In the genomic region with DNA sequence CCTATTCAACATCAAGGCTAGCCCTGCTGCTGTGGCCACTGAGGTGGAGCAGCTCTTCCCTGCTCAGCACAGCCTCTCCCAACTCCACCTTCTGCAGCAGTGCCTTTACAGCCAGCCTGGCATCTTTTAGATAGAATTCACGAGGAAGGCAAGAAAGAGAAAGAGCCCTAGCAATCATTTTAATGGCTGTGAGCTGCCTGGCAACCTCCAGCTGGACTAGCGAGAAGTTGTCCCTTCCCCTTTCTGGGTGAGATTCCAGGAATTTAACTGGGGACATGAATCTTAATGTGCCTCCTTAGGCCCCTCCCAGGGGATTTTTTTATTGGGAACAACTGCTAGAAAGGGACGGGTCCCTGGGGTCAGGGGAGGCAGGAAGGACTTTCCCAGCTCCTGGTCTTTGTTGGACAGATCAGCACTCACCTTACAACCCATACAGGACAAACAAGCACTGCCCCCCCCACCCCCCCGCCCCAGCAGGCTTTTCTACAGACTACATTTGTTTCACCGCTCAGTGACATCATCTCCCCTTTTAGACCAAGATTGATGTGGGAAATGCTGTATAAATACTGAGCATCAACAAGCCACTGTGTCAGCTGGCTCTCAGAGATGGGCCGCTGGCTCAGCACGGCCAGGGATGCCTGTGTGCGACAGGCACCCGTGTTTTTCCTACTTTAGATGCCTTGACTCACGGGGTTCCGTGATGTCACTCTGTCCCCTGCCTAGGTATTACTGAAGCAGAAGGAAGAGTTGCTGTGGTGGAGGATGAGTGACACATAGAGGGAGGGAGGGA, we compare ENCODE assay signal across 12 mouse cellular contexts. TPM values are rescaled to one million over a fixed set of nuclear protein-coding genes. Genes with fewer than 3 reads are reported as not detected.
A peak's percentile ranks its signal among the peaks of the same experiment; 100 is the strongest.
DNase-seq lines count a peak whose midpoint lies in the region; ATAC-seq lines count a peak whose summit lies in the region.
"Had no signal": no experiment of that assay in that cellular context is flagged by ENCODE, and none has a peak within 500 bp of the region (broad histone marks: within the 10 kb centered on the region; RNA-seq: fewer than 3 reads in every experiment).

No protein-coding gene starts in this region.

- no peak overlapping the region for H3K4me3 ChIP-seq in stomach, embryonic 15.5 days (replicated peaks)

- ATAC-seq in stomach, embryonic 15.5 days (ENCODE audit: insufficient read depth, low FRiP score, low read depth): 0 out of 2 replicates have a peak, but pooled peaks have one; percentile 22

- WGBS in stomach, embryonic 15.5 days: 30% methylated on average over 11 of the region's 11 CpGs

- no peaks in the 10 kb centered on the region for H3K9me3 ChIP-seq in stomach, embryonic 15.5 days

- H3K9ac ChIP-seq in stomach, embryonic 15.5 days: no peak overlapping the region

- no peak overlapping the region for H3K27ac ChIP-seq in stomach, embryonic 15.5 days

- no peaks in the 10 kb centered on the region for H3K27me3 ChIP-seq in stomach, embryonic 15.5 days (replicated peaks)
- H3K27me3 ChIP-seq: CH12.LX had no signal

- no peak overlapping the region for H3K4me2 ChIP-seq in stomach, embryonic 15.5 days

- H3K4me1 ChIP-seq in stomach, embryonic 15.5 days: 0 out of 2 replicates have a peak, but pooled peaks cover 5% of the 10 kb centered on the region

- DNase-seq in embryo, embryonic 11 days: peak; percentile 29
- no peak for DNase-seq in embryo, embryonic 9.5 days (ENCODE audit: extremely low spot score)
- DNase-seq in lung, postnatal 10 days: peak; percentile 32
- DNase-seq in lung, postnatal 14 days: no peak
- DNase-seq in layer of hippocampus, adult 9-11 months: peak; percentile 42
- DNase-seq in spleen, postnatal 36 days (ENCODE audit: low spot score in 2 of 2): no peak
- no peak for DNase-seq in adrenal gland, postnatal 4 days (ENCODE audit: low spot score in 2 of 2)

- H3K36me3 ChIP-seq in stomach, embryonic 15.5 days: no peaks in the 10 kb centered on the region

RNA-seq across cellular contexts. Expression of gene Smim23, which starts 43.5 kb away (rescaled TPM):
- not detected in 2 replicates for polyA plus RNA-seq in stomach, embryonic 15.5 days (2015; fragmentation: Nextera tagmentation; extraction: Ambion mirVana)
- total RNA-seq in adrenal gland, postnatal 4 days (2021): not detected
- total RNA-seq: CH12.LX had no signal
- polyA plus RNA-seq: cerebellum, adult 2 months; frontal cortex, adult 2 months; lung, embryonic 16.5 days had no signal

Comparison
In these comparisons a context has a peak if more than half of its experiments do, and no peak if none do; other contexts are left out.
1. DNase-seq: peak in embryo, embryonic 11 days (single experiment), lung, postnatal 10 days (single experiment) and layer of hippocampus, adult 9-11 months (single experiment); none in embryo, embryonic 9.5 days (single experiment), lung, postnatal 14 days (single experiment), spleen, postnatal 36 days (0 of 2) and adrenal gland, postnatal 4 days (0 of 2).